Mouse (Mus musculus) bone marrow, adult 2 months (tissue): ENCODE data around the gene Prkch. TPM values are rescaled to one million over a fixed set of nuclear protein-coding genes. Genes with fewer than 3 reads are reported as not detected.

ENCODE experiments used
- H3K27ac ChIP-seq: fragments of 200-500 bp; 2 replicates; pipeline ENCODE4 v1.5.1; 2012; ENCODE audit warnings: low read depth, mild to moderate bottlenecking, control low read depth, inconsistent platforms, low read length; ENCODE audit not compliant: control insufficient read depth, poor library complexity, insufficient read depth
- H3K4me1 ChIP-seq: fragments of 200-500 bp; 2 replicates; pipeline ENCODE4 v1.6.1; 2011; ENCODE audit warnings: low read length; ENCODE audit not compliant: control insufficient read depth, insufficient read depth
- H3K4me3 ChIP-seq: fragments of 200-500 bp; replicated peaks from 2 replicates; pipeline ENCODE3; 2011; ENCODE audit warnings: mild to moderate bottlenecking, low read depth, low read length, control low read depth; ENCODE audit not compliant: control insufficient read depth
- CTCF ChIP-seq: fragments of 200-500 bp; IDR thresholded peaks from 2 replicates; pipeline ENCODE4 v1.5.1; 2011; ENCODE audit warnings: low read length, control low read depth; ENCODE audit not compliant: control insufficient read depth, insufficient read depth
- POLR2A ChIP-seq: fragments of 200-500 bp; IDR thresholded peaks from 2 replicates; pipeline ENCODE4 v1.6.1; 2011; ENCODE audit warnings: low read depth, mild to moderate bottlenecking, control low read depth, low read length, borderline replicate concordance; ENCODE audit not compliant: control insufficient read depth
- WGBS: fragments of 180-500 bp; shearing (Covaris S2); methylation state at CpG from one replicate; pipeline ENCODE4 v1.1.7; 2018; 5-methylcytosine and 5-hydroxymethylcytosine counted together
- polyA plus RNA-seq: library from polyadenylated mRNA; stranded (reverse); fragments of >200 nt; gene quantifications from 2 replicates; pipeline ENCODE4 v1.2.4, GENCODE M21; 2011; ENCODE audit warnings: low replicate concordance; ENCODE audit not compliant: missing spikeins, insufficient read depth, insufficient read length

Gene Prkch
- polyA plus RNA-seq, 1 experiment, result 7.8 TPM

GRCm38 (mm10) chr12:73815892-73816291, 231.3 kb downstream of the Prkch start:
- H3K27ac ChIP-seq, result no peak overlapping the region
- 59% methylated on average over 2 of the region's 2 CpGs for WGBS
- TF ChIP-seq POLR2A (no peak), CTCF (no peak)
- no peak overlapping the region for H3K4me3 ChIP-seq
- no peaks in the 10 kb centered on the region for H3K4me1 ChIP-seq

- WGBS, result 86% methylated on average over 1 of the region's 1 CpGs
- Histone ChIP-seq H3K4me1 (no peaks in the 10 kb centered on the region), H3K4me3 (no peak overlapping the region), H3K27ac (no peak overlapping the region)
- TF ChIP-seq POLR2A (no peak), CTCF (no peak)
These were observed 232.3 kb downstream of the Prkch start for GRCm38 (mm10) chr12:73816866-73817265.

- 7% methylated on average over 1 of the region's 1 CpGs for WGBS
- Histone ChIP-seq H3K27ac (no peak overlapping the region), H3K4me1 (no peaks in the 10 kb centered on the region), H3K4me3 (no peak overlapping the region)
- no peak for TF ChIP-seq POLR2A
- TF ChIP-seq CTCF, result no peak
These were observed 234.2 kb downstream of the Prkch start for GRCm38 (mm10) chr12:73818801-73819200.

GRCm38 (mm10) chr12:73821176-73821575, 236.6 kb downstream of the Prkch start:
- H3K4me1 ChIP-seq, result no peaks in the 10 kb centered on the region
- WGBS, result 71% methylated on average over 4 of the region's 4 CpGs
- H3K27ac ChIP-seq, result no peak overlapping the region
- TF ChIP-seq CTCF, result no peak
- TF ChIP-seq POLR2A, result no peak
- no peak overlapping the region for H3K4me3 ChIP-seq

- Histone ChIP-seq H3K27ac (no peak overlapping the region), H3K4me3 (no peak overlapping the region), H3K4me1 (no peaks in the 10 kb centered on the region)
- 77% methylated on average over 12 of the region's 12 CpGs for WGBS
- no peak for TF ChIP-seq POLR2A
- TF ChIP-seq CTCF, result no peak
These were observed 237.7 kb downstream of the Prkch start for GRCm38 (mm10) chr12:73822331-73822730.

GRCm38 (mm10) chr12:73824828-73825227, 240.2 kb downstream of the Prkch start:
- Histone ChIP-seq H3K27ac (no peak overlapping the region), H3K4me1 (no peaks in the 10 kb centered on the region), H3K4me3 (no peak overlapping the region)
- 84% methylated on average over 1 of the region's 1 CpGs for WGBS
- TF ChIP-seq POLR2A (no peak), CTCF (no peak)

Other genes starting within 250 kb of the Prkch start
- gene Tmem30b, start 38.4 kb upstream of the Prkch start, polyA plus RNA-seq, result 0.54 and 0.85 TPM in 2 replicates